In genomic region chr4:43046607-43047006, GRCm38 (mm10) we compare ENCODE assay signal across 8 mouse cellular contexts. TPM values are rescaled to one million over a fixed set of nuclear protein-coding genes. Genes with fewer than 3 reads are reported as not detected.
A peak's percentile ranks its signal among the peaks of the same experiment; 100 is the strongest.
DNase-seq lines count a peak whose midpoint lies in the region; ATAC-seq and TF ChIP-seq lines count a peak whose summit lies in the region.

No protein-coding gene starts in this region.

- no peaks in the 10 kb centered on the region for H3K79me2 ChIP-seq in liver, adult 2 months (ENCODE audit: control insufficient read depth, insufficient read depth, low read length)
- H3K79me2 ChIP-seq in myocyte (ENCODE audit: control insufficient read depth, insufficient read depth) = no peaks in the 10 kb centered on the region

- TF ChIP-seq POLR2A in liver, adult 2 months (IDR thresholded peaks at IDR 0.05; ENCODE audit: extremely low read depth, insufficient read depth, low read length) = no peak
- TF ChIP-seq POLR2A in myocyte (IDR thresholded peaks at IDR 0.05; ENCODE audit: insufficient read length, low read depth) = no peak

- 0 out of 2 replicates have a peak overlapping the region, but pooled peaks have one; percentile 22 for H3K27ac ChIP-seq in liver, adult 2 months (replicated peaks; ENCODE audit: insufficient read depth, low read depth, low read length)
- H3K27ac ChIP-seq in hindbrain, embryonic 16.5 days (ENCODE audit: low read depth, low read length) = no peak overlapping the region

- peaks cover 9% of the 10 kb centered on the region; the same call in 1 of the 2 replicates for H3K4me1 ChIP-seq in liver, adult 2 months (ENCODE audit: control insufficient read depth, insufficient read depth, low read length)
- H3K4me1 ChIP-seq in hindbrain, embryonic 16.5 days (ENCODE audit: control insufficient read depth, insufficient read depth, low read depth, low read length) = peaks cover 22% of the 10 kb centered on the region

- WGBS in liver, adult 2 months = 44% methylated on average over 5 of the region's 5 CpGs
- 60% methylated on average over 5 of the region's 5 CpGs for WGBS in hindbrain, embryonic 16.5 days

- H3ac ChIP-seq in myocyte (ENCODE audit: control insufficient read depth, insufficient read length) = no peak overlapping the region

- H3K9ac ChIP-seq in liver, adult 2 months (ENCODE audit: low read depth, low read length) = peak overlapping the region; percentile 69
- H3K9ac ChIP-seq in hindbrain, embryonic 16.5 days (ENCODE audit: low read depth, low read length) = no peak overlapping the region

- H3K4me3 ChIP-seq in liver, adult 2 months (ENCODE audit: insufficient read depth, low read depth, low read length) = no peak overlapping the region
- no peak overlapping the region for H3K4me3 ChIP-seq in hindbrain, embryonic 16.5 days (ENCODE audit: low read length)
- peak overlapping the region; percentile 28 for H3K4me3 ChIP-seq in myocyte

- no peak for TF ChIP-seq CTCF in liver, adult 2 months (IDR thresholded peaks at IDR 0.05; ENCODE audit: low read depth, low read length)

- H3K27me3 ChIP-seq in liver, adult 2 months (ENCODE audit: control insufficient read depth, insufficient read depth, low read length) = no peaks in the 10 kb centered on the region
- no peaks in the 10 kb centered on the region for H3K27me3 ChIP-seq in hindbrain, embryonic 16.5 days (replicated peaks; ENCODE audit: control insufficient read depth, insufficient read depth, low read length)
- H3K27me3 ChIP-seq in myocyte (ENCODE audit: control insufficient read depth, insufficient read depth, insufficient read length) = no peaks in the 10 kb centered on the region

- H3K4me2 ChIP-seq in hindbrain, embryonic 16.5 days (ENCODE audit: low read length) = peak overlapping the region; percentile 72
- H3K4me2 ChIP-seq in myocyte (ENCODE audit: low read depth) = peak overlapping the region; percentile 63

- H3K9me3 ChIP-seq in hindbrain, embryonic 16.5 days (ENCODE audit: control insufficient read depth, low read length) = no peaks in the 10 kb centered on the region

- peak; percentile 7 for DNase-seq in cerebellum, adult 11-12 months
- no peak for DNase-seq in cerebellum, postnatal 36 days
- DNase-seq in liver, adult 2 months (ENCODE audit: extremely low read depth, low read depth, low spot score) = no peak
- no peak for DNase-seq in liver
- no peak for DNase-seq in layer of hippocampus, postnatal 10 days (ENCODE audit: low spot score in 2 of 2)

- H3K36me3 ChIP-seq in liver, adult 2 months (ENCODE audit: control insufficient read depth, insufficient read depth, low read length) = no peaks in the 10 kb centered on the region
- no peaks in the 10 kb centered on the region for H3K36me3 ChIP-seq in hindbrain, embryonic 16.5 days (ENCODE audit: control insufficient read depth, insufficient read depth, low read length)
- no peaks in the 10 kb centered on the region for H3K36me3 ChIP-seq in myocyte (ENCODE audit: control insufficient read depth, insufficient read depth)

- ATAC-seq in hindbrain, embryonic 16.5 days = no peak
- no peak for ATAC-seq in granulocyte monocyte progenitor cell, adult 5-6 weeks (replicated peaks; ENCODE audit: poor library complexity, severe bottlenecking)

TF ChIP-seq in myocyte, 11 proteins besides CTCF, POLR2A, EP300 and RAD21:
- TF ChIP-seq SRF (IDR thresholded peaks at IDR 0.05; ENCODE audit: control insufficient read depth, insufficient read length, low read depth) = no peak
- TF ChIP-seq TCF12 (IDR thresholded peaks at IDR 0.05; ENCODE audit: insufficient read depth, poor library complexity, severe bottlenecking) = no peak
- TF ChIP-seq CEBPB (IDR thresholded peaks at IDR 0.05; ENCODE audit: insufficient read depth, poor library complexity, severe bottlenecking) = no peak
- TF ChIP-seq MYOG (IDR thresholded peaks at IDR 0.05; ENCODE audit: control insufficient read depth in 1 of 3, insufficient read depth in 1 of 3, insufficient read length in 2 of 3, low read depth in 2 of 3) = no peak
- no peak for TF ChIP-seq POLR2AphosphoS2 (IDR thresholded peaks at IDR 0.05; ENCODE audit: insufficient read length, low read depth)
- TF ChIP-seq E2F4 (IDR thresholded peaks at IDR 0.05; ENCODE audit: insufficient read depth) = no peak
- TF ChIP-seq REST (IDR thresholded peaks at IDR 0.05; ENCODE audit: insufficient read depth, insufficient read length) = no peak
- TF ChIP-seq TCF3 (IDR thresholded peaks at IDR 0.05; ENCODE audit: insufficient read length, low read depth) = no peak
- no peak for TF ChIP-seq MAX (IDR thresholded peaks at IDR 0.05; ENCODE audit: low read depth)
- TF ChIP-seq MYOD1 (IDR thresholded peaks at IDR 0.05; ENCODE audit: control insufficient read depth in 1 of 3, insufficient read length in 2 of 3, low read depth in 2 of 3) = no peak
- no peak for TF ChIP-seq USF1 (IDR thresholded peaks at IDR 0.05; ENCODE audit: low read depth)

RNA-seq across cellular contexts. Expression of gene Fam214b, which starts 0.6 kb away (rescaled TPM):
- total RNA-seq in liver, adult 2 months (2014; rRNA removed) = 4.0 and 4.2 TPM in 2 replicates
- polyA plus RNA-seq in liver, adult 2 months (2012; rRNA removed) = 6.2 and 7.7 TPM in 2 replicates
- 32.3 and 36.3 TPM in 2 replicates for polyA plus RNA-seq in hindbrain, embryonic 16.5 days (2015; fragmentation: Nextera tagmentation; extraction: Ambion mirVana)
- polyA plus RNA-seq in myocyte (2012; fragmentation: generic; extraction: Trizol) = 35.3 TPM
- total RNA-seq in layer of hippocampus, postnatal 10 days (2021) = 10 to 100 TPM; 38.5 to 39.2 TPM
- 2.9 and 5.1 TPM in 2 replicates for total RNA-seq in granulocyte monocyte progenitor cell, adult 5-6 weeks (2014; fragmentation: Nextera tagmentation)
- total RNA-seq in granulocyte monocyte progenitor cell, adult 5-6 weeks (2017) = 2.1 and 5.8 TPM in 2 replicates

RNA-seq across cellular contexts. Expression of gene Unc13b, which starts 12.1 kb away (rescaled TPM):
- total RNA-seq in liver, adult 2 months (2014; rRNA removed) = 3.7 and 5.8 TPM in 2 replicates
- 0.75 and 2.6 TPM in 2 replicates for polyA plus RNA-seq in liver, adult 2 months (2012; rRNA removed)
- 13.0 and 16.5 TPM in 2 replicates for polyA plus RNA-seq in hindbrain, embryonic 16.5 days (2015; fragmentation: Nextera tagmentation; extraction: Ambion mirVana)
- 0.42 TPM for polyA plus RNA-seq in myocyte (2012; fragmentation: generic; extraction: Trizol)
- 10 to 100 TPM; 53.7 to 70.3 TPM for total RNA-seq in layer of hippocampus, postnatal 10 days (2021)
- 0.13 TPM in 1 of 2 replicates, not detected in the other for total RNA-seq in granulocyte monocyte progenitor cell, adult 5-6 weeks (2014; fragmentation: Nextera tagmentation)
- 0.52 and 0.57 TPM in 2 replicates for total RNA-seq in granulocyte monocyte progenitor cell, adult 5-6 weeks (2017)

RNA-seq across cellular contexts. Expression of gene Stoml2, which starts 15.1 kb away (rescaled TPM):
- 92.2 and 108 TPM in 2 replicates for total RNA-seq in liver, adult 2 months (2014; rRNA removed)
- 88.7 and 106 TPM in 2 replicates for polyA plus RNA-seq in liver, adult 2 months (2012; rRNA removed)
- 234 and 261 TPM in 2 replicates for polyA plus RNA-seq in hindbrain, embryonic 16.5 days (2015; fragmentation: Nextera tagmentation; extraction: Ambion mirVana)
- 113 TPM for polyA plus RNA-seq in myocyte (2012; fragmentation: generic; extraction: Trizol)
- total RNA-seq in layer of hippocampus, postnatal 10 days (2021) = 100 to 1,000 TPM; 101 TPM
- total RNA-seq in granulocyte monocyte progenitor cell, adult 5-6 weeks (2014; fragmentation: Nextera tagmentation) = 140 and 178 TPM in 2 replicates
- 130 and 143 TPM in 2 replicates for total RNA-seq in granulocyte monocyte progenitor cell, adult 5-6 weeks (2017)

RNA-seq across cellular contexts. Expression of gene Pigo, which starts 21.0 kb away (rescaled TPM):
- 6.9 and 7.2 TPM in 2 replicates for total RNA-seq in liver, adult 2 months (2014; rRNA removed)
- polyA plus RNA-seq in liver, adult 2 months (2012; rRNA removed) = 11.0 and 14.0 TPM in 2 replicates
- polyA plus RNA-seq in hindbrain, embryonic 16.5 days (2015; fragmentation: Nextera tagmentation; extraction: Ambion mirVana) = 28.5 and 30.8 TPM in 2 replicates
- 8.0 TPM for polyA plus RNA-seq in myocyte (2012; fragmentation: generic; extraction: Trizol)
- 10 to 100 TPM; 25.6 to 26.0 TPM for total RNA-seq in layer of hippocampus, postnatal 10 days (2021)
- total RNA-seq in granulocyte monocyte progenitor cell, adult 5-6 weeks (2014; fragmentation: Nextera tagmentation) = 15.6 and 15.8 TPM in 2 replicates
- total RNA-seq in granulocyte monocyte progenitor cell, adult 5-6 weeks (2017) = 5.8 and 10.8 TPM in 2 replicates

RNA-seq across cellular contexts. Expression of gene Fancg, which starts 36.3 kb away (rescaled TPM):
- total RNA-seq in liver, adult 2 months (2014; rRNA removed) = 1.2 and 2.1 TPM in 2 replicates
- polyA plus RNA-seq in liver, adult 2 months (2012; rRNA removed) = 2.2 and 2.9 TPM in 2 replicates
- polyA plus RNA-seq in hindbrain, embryonic 16.5 days (2015; fragmentation: Nextera tagmentation; extraction: Ambion mirVana) = 22.7 and 25.8 TPM in 2 replicates
- polyA plus RNA-seq in myocyte (2012; fragmentation: generic; extraction: Trizol) = 2.6 TPM
- total RNA-seq in layer of hippocampus, postnatal 10 days (2021) = 10 to 100 TPM in 1 of 2 experiments, 1 to 10 TPM in 1; 8.4 to 11.9 TPM
- total RNA-seq in granulocyte monocyte progenitor cell, adult 5-6 weeks (2014; fragmentation: Nextera tagmentation) = 19.9 and 29.0 TPM in 2 replicates
- 18.7 and 21.8 TPM in 2 replicates for total RNA-seq in granulocyte monocyte progenitor cell, adult 5-6 weeks (2017)
